Mouse (Mus musculus) forebrain, embryonic 11.5 days (tissue): ENCODE measurements around the gene Sdk1. TPM values are rescaled to one million over a fixed set of nuclear protein-coding genes. Genes with fewer than 3 reads are reported as not detected.
A peak's percentile ranks its signal among the peaks of the same experiment; 100 is the strongest.
"Not testable (repeated sequence)": the region's sequence is repeated elsewhere in the genome, so short reads cannot be mapped to it uniquely, and the experiment has no call there.

ENCODE experiments used
- ATAC-seq: fragments of 200-750 bp; cut with Nextera tagmentation; replicated peaks from 2 replicates; pipeline ENCODE4 v1.8.0; 2017; ENCODE audit warnings: moderate TSS enrichment; ENCODE audit not compliant: low FRiP score
- DNase-seq: peaks from one replicate; pipeline ENCODE4 v3.0.0-alpha.2; 2017; ENCODE audit warnings: low spot score
- H3K27ac ChIP-seq: fragments of 300-500 bp; sonication (generic); 2 replicates; pipeline ENCODE4 v1.5.1; 2014; ENCODE audit warnings: low read depth, low read length
- H3K27me3 ChIP-seq: fragments of 300-500 bp; sonication (generic); 2 replicates; pipeline ENCODE4 v1.6.1; 2014; ENCODE audit warnings: mild to moderate bottlenecking, low read length, mixed read lengths; ENCODE audit not compliant: control insufficient read depth, insufficient read depth
- H3K36me3 ChIP-seq: fragments of 300-500 bp; sonication (generic); 2 replicates; pipeline ENCODE4 v1.6.1; 2014; ENCODE audit warnings: mild to moderate bottlenecking, low read length, moderate library complexity, mixed read lengths; ENCODE audit not compliant: control insufficient read depth, insufficient read depth
- H3K4me1 ChIP-seq: fragments of 300-500 bp; sonication (generic); replicated peaks from 2 replicates; pipeline ENCODE4 v1.6.1; 2014; ENCODE audit warnings: low read length, mixed read lengths; ENCODE audit not compliant: control insufficient read depth, insufficient read depth
- H3K4me2 ChIP-seq: fragments of 300-500 bp; sonication (generic); 2 replicates; pipeline ENCODE4 v1.6.1; 2014; ENCODE audit warnings: low read depth, mild to moderate bottlenecking, low read length, moderate library complexity, mixed read lengths; ENCODE audit not compliant: severe bottlenecking
- H3K4me3 ChIP-seq: fragments of 300-500 bp; sonication (generic); 2 replicates; pipeline ENCODE4 v1.5.1; 2014; ENCODE audit warnings: low read depth, low read length
- H3K9ac ChIP-seq: fragments of 300-500 bp; sonication (generic); 2 replicates; pipeline ENCODE4 v1.6.1; 2014; ENCODE audit warnings: low read length
- H3K9me3 ChIP-seq: fragments of 300-500 bp; sonication (generic); 2 replicates; pipeline ENCODE4 v1.6.1; 2016; ENCODE audit warnings: low read length, mixed read lengths; ENCODE audit not compliant: control insufficient read depth
- WGBS: fragments of 180-500 bp; shearing (Covaris S2); extraction: QIAGEN DNeasy Blood & Tissue Kit; methylation state at CpG from one replicate; pipeline ENCODE4 v1.1.7; 2014; 5-methylcytosine and 5-hydroxymethylcytosine counted together
- polyA plus RNA-seq: library from polyadenylated mRNA; unstranded; fragments of >200 nt; fragmentation: Nextera tagmentation; extraction: Ambion mirVana; gene quantifications from 2 replicates; pipeline ENCODE4 v1.2.1, GENCODE M21; 2014

Gene Sdk1
- polyA plus RNA-seq, 1 experiment from 2014 or later: 0.64 TPM

GRCm38 (mm10) chr5:141637054-141637453, 395.8 kb downstream of the Sdk1 start:
- 75% methylated on average over 3 of the region's 3 CpGs for WGBS
- not testable (repeated sequence) for H3K9me3 ChIP-seq, H3K27me3 ChIP-seq, H3K4me3 ChIP-seq, H3K9ac ChIP-seq, H3K4me2 ChIP-seq, H3K27ac ChIP-seq, H3K36me3 ChIP-seq, H3K4me1 ChIP-seq, DNase-seq, ATAC-seq

- ATAC-seq: no peak
- H3K4me1 ChIP-seq: no peaks in the 10 kb centered on the region
- H3K9me3 ChIP-seq: no peaks in the 10 kb centered on the region
- H3K36me3 ChIP-seq: no peaks in the 10 kb centered on the region
- H3K27me3 ChIP-seq: no peaks in the 10 kb centered on the region
- 87% methylated on average over 5 of the region's 5 CpGs for WGBS
- no peak overlapping the region for H3K4me2 ChIP-seq
- DNase-seq: no peak
- H3K9ac ChIP-seq: no peak overlapping the region
- H3K4me3 ChIP-seq: no peak overlapping the region
- H3K27ac ChIP-seq: no peak overlapping the region
Measured at GRCm38 (mm10) chr5:141645671-141646070, 404.4 kb downstream of the Sdk1 start.

- no peaks in the 10 kb centered on the region for H3K36me3 ChIP-seq
- no peaks in the 10 kb centered on the region for H3K9me3 ChIP-seq
- WGBS: 79% methylated on average over 2 of the region's 2 CpGs
- no peak overlapping the region for H3K4me3 ChIP-seq
- no peaks in the 10 kb centered on the region for H3K4me1 ChIP-seq
- DNase-seq: no peak
- H3K9ac ChIP-seq: no peak overlapping the region
- no peak for ATAC-seq
- H3K27me3 ChIP-seq: no peaks in the 10 kb centered on the region
- H3K27ac ChIP-seq: no peak overlapping the region
- H3K4me2 ChIP-seq: no peak overlapping the region
Measured at GRCm38 (mm10) chr5:141646621-141647020, 405.3 kb downstream of the Sdk1 start.

- ATAC-seq (no peak), DNase-seq (no peak)
- H3K4me2 ChIP-seq: no peak overlapping the region
- no peak overlapping the region for H3K27ac ChIP-seq
- WGBS: 70% methylated on average over 6 of the region's 6 CpGs
- no peaks in the 10 kb centered on the region for H3K27me3 ChIP-seq
- H3K36me3 ChIP-seq: no peaks in the 10 kb centered on the region
- H3K9me3 ChIP-seq: no peaks in the 10 kb centered on the region
- no peaks in the 10 kb centered on the region for H3K4me1 ChIP-seq
- H3K4me3 ChIP-seq: no peak overlapping the region
- H3K9ac ChIP-seq: no peak overlapping the region
Measured at GRCm38 (mm10) chr5:141649831-141650375, 408.6 kb downstream of the Sdk1 start.

- Histone ChIP-seq H3K9ac (no peak overlapping the region), H3K4me2 (no peak overlapping the region), H3K36me3 (no peaks in the 10 kb centered on the region), H3K9me3 (no peaks in the 10 kb centered on the region), H3K27ac (no peak overlapping the region), H3K4me3 (no peak overlapping the region), H3K4me1 (no peaks in the 10 kb centered on the region), H3K27me3 (no peaks in the 10 kb centered on the region)
- WGBS: 93% methylated on average over 4 of the region's 4 CpGs
- ATAC-seq: no peak
- no peak for DNase-seq
Measured at GRCm38 (mm10) chr5:141651690-141652377, 410.5 kb downstream of the Sdk1 start.

GRCm38 (mm10) chr5:141676371-141676770, 435.1 kb downstream of the Sdk1 start:
- H3K4me3 ChIP-seq: no peak overlapping the region
- no peaks in the 10 kb centered on the region for H3K4me1 ChIP-seq
- H3K4me2 ChIP-seq: no peak overlapping the region
- peak; percentile 20 for DNase-seq
- ATAC-seq: no peak
- no peak overlapping the region for H3K9ac ChIP-seq
- H3K27ac ChIP-seq: no peak overlapping the region
- no peaks in the 10 kb centered on the region for H3K36me3 ChIP-seq
- H3K9me3 ChIP-seq: no peaks in the 10 kb centered on the region; the same call in 1 of the 2 replicates
- no peaks in the 10 kb centered on the region for H3K27me3 ChIP-seq
- 63% methylated on average over 1 of the region's 1 CpGs for WGBS

GRCm38 (mm10) chr5:141677034-141677433, 435.7 kb downstream of the Sdk1 start:
- no peaks in the 10 kb centered on the region; the same call in 1 of the 2 replicates for H3K9me3 ChIP-seq
- H3K27ac ChIP-seq: no peak overlapping the region
- no peaks in the 10 kb centered on the region for H3K36me3 ChIP-seq

GRCm38 (mm10) chr5:141677841-141678240, 436.6 kb downstream of the Sdk1 start:
- no peak overlapping the region for H3K4me2 ChIP-seq
- no peaks in the 10 kb centered on the region; the same call in 1 of the 2 replicates for H3K9me3 ChIP-seq
- H3K27ac ChIP-seq: no peak overlapping the region
- DNase-seq (no peak), ATAC-seq (no peak)
- no peaks in the 10 kb centered on the region for H3K27me3 ChIP-seq
- no peak overlapping the region for H3K9ac ChIP-seq
- H3K36me3 ChIP-seq: no peaks in the 10 kb centered on the region
- no peaks in the 10 kb centered on the region for H3K4me1 ChIP-seq
- WGBS: 89% methylated on average over 8 of the region's 8 CpGs
- H3K4me3 ChIP-seq: no peak overlapping the region

More at GRCm38 (mm10) chr5:141677034-141677433, 435.7 kb downstream of the Sdk1 start:
- ATAC-seq (no peak), DNase-seq (peak; percentile 35)
- 80% methylated on average over 1 of the region's 1 CpGs for WGBS
- Histone ChIP-seq H3K4me3 (no peak overlapping the region), H3K4me1 (no peaks in the 10 kb centered on the region), H3K9ac (no peak overlapping the region), H3K27me3 (no peaks in the 10 kb centered on the region), H3K4me2 (no peak overlapping the region)
